Mouse (Mus musculus): Measurements from ENCODE around the gene Cmip. TPM values are rescaled to one million over a fixed set of nuclear protein-coding genes. Genes with fewer than 3 reads are reported as not detected.
A peak's percentile ranks its signal among the peaks of the same experiment; 100 is the strongest.

The Cmip gene
- polyA plus RNA-seq, 1 experiment from 2014 or later = 8.2 TPM

DNA sequence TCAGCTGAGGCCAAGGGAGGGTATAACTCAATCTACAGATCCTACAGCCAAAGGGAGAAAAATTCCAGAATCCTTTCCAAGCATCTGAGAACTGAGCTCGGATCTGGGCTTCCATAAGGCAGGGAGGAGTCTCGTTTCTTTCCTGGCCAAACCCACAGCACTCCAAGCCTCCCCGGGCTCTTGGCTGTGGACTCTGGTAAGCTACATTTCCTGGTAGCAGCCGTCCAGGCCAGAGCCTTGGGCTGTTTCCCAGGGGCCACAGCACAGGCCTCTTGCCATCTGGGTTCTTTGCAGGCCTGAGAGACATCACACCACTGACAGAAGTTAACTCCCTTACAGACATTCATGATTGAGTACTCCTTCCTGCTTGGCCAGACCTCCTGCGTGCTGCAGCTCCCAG lies 180.8 kb downstream of the Cmip start:
- H3K9me3 ChIP-seq (replicated peaks) = no peaks in the 10 kb centered on the region
- H3K27ac ChIP-seq = no peak overlapping the region
- H3K36me3 ChIP-seq = peaks cover 84% of the 10 kb centered on the region
- no peak overlapping the region for H3K4me3 ChIP-seq
- 79% methylated on average over 5 of the region's 5 CpGs for WGBS
- 0 out of 2 replicates have a peak, but pooled peaks cover 3% of the 10 kb centered on the region for H3K4me1 ChIP-seq
- no peak for DNase-seq (ENCODE audit: low spot score)
- H3K27me3 ChIP-seq (ENCODE audit: low read depth, poor library complexity, severe bottlenecking) = no peaks in the 10 kb centered on the region

DNA sequence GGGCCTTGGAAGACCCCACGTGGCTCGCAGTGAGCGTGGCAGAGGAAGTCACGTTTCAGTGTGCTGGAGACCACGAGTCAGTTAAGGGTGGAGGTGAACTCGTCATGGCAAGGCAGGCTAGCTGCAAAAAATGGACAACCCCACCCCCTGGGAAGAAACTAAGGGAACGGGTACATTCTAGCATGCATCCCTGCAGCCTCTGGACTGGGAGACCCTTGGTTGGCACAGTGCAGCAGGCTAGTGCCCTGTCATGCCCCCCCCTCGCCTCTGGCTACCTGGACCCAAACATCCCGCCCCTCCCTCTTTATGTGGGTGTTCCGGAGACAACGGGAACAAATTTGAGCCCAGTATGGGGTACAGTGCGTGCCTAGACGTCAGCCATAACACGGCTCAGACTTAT lies 183.5 kb downstream of the Cmip start:
- 94% methylated on average over 14 of the region's 14 CpGs for WGBS
- no peak overlapping the region for H3K27ac ChIP-seq
- H3K4me1 ChIP-seq = peaks cover 8% of the 10 kb centered on the region; the same call in 1 of the 2 replicates
- no peaks in the 10 kb centered on the region for H3K9me3 ChIP-seq (replicated peaks)
- H3K36me3 ChIP-seq = peaks cover 75% of the 10 kb centered on the region
- no peaks in the 10 kb centered on the region for H3K27me3 ChIP-seq (ENCODE audit: low read depth, poor library complexity, severe bottlenecking)
- no peak overlapping the region for H3K4me3 ChIP-seq
- DNase-seq (ENCODE audit: low spot score) = no peak

DNA sequence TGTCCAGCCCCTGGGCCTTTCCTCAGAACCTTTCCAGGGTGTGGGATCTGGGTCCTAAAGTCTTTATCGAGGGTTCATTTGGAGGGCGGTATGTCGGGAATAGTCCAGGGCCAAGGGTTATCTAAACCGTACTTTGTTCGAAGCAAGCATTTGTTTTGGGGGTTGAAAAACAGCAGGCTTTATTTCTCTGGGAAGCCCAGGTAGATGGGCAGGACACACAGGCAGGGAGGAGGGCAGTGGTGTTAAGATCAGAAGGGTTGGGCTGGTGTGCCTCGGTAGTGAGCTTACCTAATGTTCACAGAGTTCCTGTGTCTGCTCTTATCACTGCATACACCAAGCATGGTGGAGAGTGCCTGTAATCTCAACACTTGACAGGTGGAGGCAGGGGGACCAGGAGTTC lies 183.9 kb downstream of the Cmip start:
- 91% methylated on average over 6 of the region's 6 CpGs for WGBS
- H3K9me3 ChIP-seq (replicated peaks) = no peaks in the 10 kb centered on the region
- H3K36me3 ChIP-seq = peaks cover 74% of the 10 kb centered on the region
- peaks cover 12% of the 10 kb centered on the region for H3K4me1 ChIP-seq
- no peak overlapping the region for H3K4me3 ChIP-seq
- H3K27me3 ChIP-seq (ENCODE audit: low read depth, poor library complexity, severe bottlenecking) = no peaks in the 10 kb centered on the region
- H3K27ac ChIP-seq = no peak overlapping the region
- no peak for DNase-seq (ENCODE audit: low spot score)

DNA sequence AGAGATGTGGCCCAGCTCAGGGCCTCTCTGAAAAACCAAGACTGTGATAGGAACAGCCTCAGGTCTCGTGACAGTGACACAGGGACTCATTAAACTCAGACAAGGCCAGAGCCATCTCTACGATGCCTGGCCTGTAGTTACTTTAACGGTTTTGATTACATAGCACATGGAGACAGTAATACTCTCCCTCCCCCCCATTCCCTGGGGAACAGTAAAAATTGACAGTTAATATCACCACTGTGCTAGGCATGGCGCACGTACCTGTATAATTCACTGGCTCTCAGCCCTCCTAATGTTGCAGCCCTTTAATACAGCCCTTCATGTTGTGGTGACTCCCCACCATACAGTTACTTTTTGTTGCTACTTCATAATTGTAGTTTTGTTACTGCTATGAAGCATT lies 188.6 kb downstream of the Cmip start:
- peaks cover 24% of the 10 kb centered on the region for H3K4me1 ChIP-seq
- 81% methylated on average over 5 of the region's 5 CpGs for WGBS
- no peaks in the 10 kb centered on the region for H3K27me3 ChIP-seq (ENCODE audit: low read depth, poor library complexity, severe bottlenecking)
- H3K4me3 ChIP-seq = no peak overlapping the region
- H3K9me3 ChIP-seq (replicated peaks) = no peaks in the 10 kb centered on the region
- H3K27ac ChIP-seq = no peak overlapping the region
- no peak for DNase-seq (ENCODE audit: low spot score)
- H3K36me3 ChIP-seq = peaks cover 74% of the 10 kb centered on the region

- peaks cover 24% of the 10 kb centered on the region for H3K4me1 ChIP-seq
- no peak overlapping the region for H3K4me3 ChIP-seq
- DNase-seq (ENCODE audit: low spot score) = no peak
- WGBS = 48% methylated on average over 15 of the region's 15 CpGs
- no peaks in the 10 kb centered on the region for H3K9me3 ChIP-seq (replicated peaks)
- no peaks in the 10 kb centered on the region for H3K27me3 ChIP-seq (ENCODE audit: low read depth, poor library complexity, severe bottlenecking)
- H3K27ac ChIP-seq = peak overlapping the region; percentile 56
- peaks cover 77% of the 10 kb centered on the region for H3K36me3 ChIP-seq
Measured at GRCm38 (mm10) chr8:117446344-117446997, 189.6 kb downstream of the Cmip start.

DNA sequence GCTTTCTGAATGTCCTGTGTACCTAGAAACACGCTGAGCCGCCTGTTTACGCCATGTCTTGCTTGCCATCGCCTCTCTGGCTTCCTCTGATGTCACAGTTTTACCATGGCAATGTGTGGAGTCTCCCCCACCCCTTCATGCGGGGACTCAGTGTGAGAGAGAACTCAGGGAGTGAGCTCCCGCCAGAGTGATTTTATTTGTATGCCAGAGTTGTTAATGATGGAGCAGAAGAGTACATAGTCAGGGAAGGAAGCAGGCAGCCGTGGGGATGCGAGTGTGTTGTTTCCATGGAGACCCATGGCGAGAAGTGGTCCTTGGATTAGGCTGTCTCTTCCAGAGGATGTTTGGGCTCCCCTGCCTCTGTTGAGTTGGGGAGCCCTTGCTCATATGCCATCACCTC lies 194.2 kb downstream of the Cmip start:
- no peak overlapping the region for H3K27ac ChIP-seq
- H3K4me3 ChIP-seq = no peak overlapping the region
- H3K36me3 ChIP-seq = peaks cover 97% of the 10 kb centered on the region

DNA sequence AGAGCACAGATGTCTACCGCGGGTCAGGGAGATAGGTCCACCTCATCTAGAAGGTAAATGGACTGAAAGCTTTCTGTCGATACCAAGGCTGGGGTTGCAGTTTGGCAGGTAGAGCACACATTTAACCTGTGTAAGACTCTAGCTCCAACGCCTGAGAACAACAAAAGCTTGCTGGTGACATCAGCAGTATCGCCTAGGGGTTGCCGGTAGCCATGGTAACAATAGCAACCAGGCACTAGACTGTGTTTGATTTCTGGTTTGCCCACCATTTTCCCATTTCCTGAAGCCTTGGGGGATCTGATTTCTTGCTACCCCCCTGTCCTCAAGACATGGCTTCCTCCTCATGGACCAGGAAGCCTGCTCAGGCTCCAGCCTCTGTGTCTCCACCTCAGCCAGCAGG lies 197.1 kb downstream of the Cmip start:
- H3K36me3 ChIP-seq = peaks cover 90% of the 10 kb centered on the region
- H3K9me3 ChIP-seq (replicated peaks) = no peaks in the 10 kb centered on the region
- WGBS = 92% methylated on average over 6 of the region's 6 CpGs
- H3K27me3 ChIP-seq (ENCODE audit: low read depth, poor library complexity, severe bottlenecking) = no peaks in the 10 kb centered on the region
- no peak for DNase-seq (ENCODE audit: low spot score)
- peaks cover 15% of the 10 kb centered on the region for H3K4me1 ChIP-seq
- no peak overlapping the region for H3K4me3 ChIP-seq
- 0 out of 2 replicates have a peak overlapping the region, but pooled peaks have one; percentile 0 for H3K27ac ChIP-seq

More for the DNA sequence above, 194.2 kb downstream of the Cmip start:
- no peak for DNase-seq (ENCODE audit: low spot score)
- no peaks in the 10 kb centered on the region for H3K27me3 ChIP-seq (ENCODE audit: low read depth, poor library complexity, severe bottlenecking)
- WGBS = 88% methylated on average over 9 of the region's 9 CpGs
- H3K4me1 ChIP-seq = peaks cover 12% of the 10 kb centered on the region
- no peaks in the 10 kb centered on the region for H3K9me3 ChIP-seq (replicated peaks)

- peaks cover 21% of the 10 kb centered on the region for H3K4me1 ChIP-seq
- H3K9me3 ChIP-seq (replicated peaks) = no peaks in the 10 kb centered on the region
- 96% methylated on average over 14 of the region's 14 CpGs for WGBS
- peaks cover 88% of the 10 kb centered on the region for H3K36me3 ChIP-seq
- no peak overlapping the region for H3K4me3 ChIP-seq
- 0 out of 2 replicates have a peak overlapping the region, but pooled peaks have one; percentile 42 for H3K27ac ChIP-seq
- DNase-seq (ENCODE audit: low spot score) = no peak
- no peaks in the 10 kb centered on the region for H3K27me3 ChIP-seq (ENCODE audit: low read depth, poor library complexity, severe bottlenecking)
Measured at GRCm38 (mm10) chr8:117454516-117455116, 197.8 kb downstream of the Cmip start.

DNA sequence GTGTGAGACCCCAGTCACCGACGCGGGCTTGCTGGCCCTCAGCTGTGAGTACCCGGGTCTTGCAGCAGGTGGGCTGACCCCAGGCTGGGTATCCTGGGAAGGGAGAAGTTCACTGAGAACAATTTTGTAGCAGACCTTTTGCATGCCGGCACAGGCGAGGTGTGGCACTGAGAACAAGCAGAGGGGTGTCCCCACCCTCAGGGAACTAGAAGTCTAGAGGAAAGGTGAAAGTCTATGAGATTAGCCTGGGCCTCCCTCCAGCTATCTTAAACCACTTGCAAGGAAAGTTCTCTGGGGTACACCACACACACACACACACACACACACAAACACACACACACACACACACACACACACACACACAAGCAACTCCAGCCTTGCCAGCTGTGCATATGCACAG lies 198.8 kb downstream of the Cmip start:
- Histone ChIP-seq H3K36me3 (peaks cover 80% of the 10 kb centered on the region), H3K27ac (no peak overlapping the region), H3K4me3 (no peak overlapping the region), H3K4me1 (peaks cover 25% of the 10 kb centered on the region), H3K27me3 (ENCODE audit: low read depth, poor library complexity, severe bottlenecking) (no peaks in the 10 kb centered on the region), H3K9me3 (replicated peaks) (no peaks in the 10 kb centered on the region)
- no peak for DNase-seq (ENCODE audit: low spot score)
- WGBS = 94% methylated on average over 6 of the region's 6 CpGs

GRCm38 (mm10) chr8:117458440-117458839 lies 201.6 kb downstream of the Cmip start:
- Histone ChIP-seq H3K36me3 (peaks cover 54% of the 10 kb centered on the region), H3K27ac (peak overlapping the region; percentile 76), H3K4me3 (no peak overlapping the region), H3K9me3 (replicated peaks) (no peaks in the 10 kb centered on the region), H3K27me3 (ENCODE audit: low read depth, poor library complexity, severe bottlenecking) (no peaks in the 10 kb centered on the region), H3K4me1 (peaks cover 25% of the 10 kb centered on the region)
- WGBS = 50% methylated on average over 3 of the region's 5 CpGs
- no peak for DNase-seq (ENCODE audit: low spot score)

DNA sequence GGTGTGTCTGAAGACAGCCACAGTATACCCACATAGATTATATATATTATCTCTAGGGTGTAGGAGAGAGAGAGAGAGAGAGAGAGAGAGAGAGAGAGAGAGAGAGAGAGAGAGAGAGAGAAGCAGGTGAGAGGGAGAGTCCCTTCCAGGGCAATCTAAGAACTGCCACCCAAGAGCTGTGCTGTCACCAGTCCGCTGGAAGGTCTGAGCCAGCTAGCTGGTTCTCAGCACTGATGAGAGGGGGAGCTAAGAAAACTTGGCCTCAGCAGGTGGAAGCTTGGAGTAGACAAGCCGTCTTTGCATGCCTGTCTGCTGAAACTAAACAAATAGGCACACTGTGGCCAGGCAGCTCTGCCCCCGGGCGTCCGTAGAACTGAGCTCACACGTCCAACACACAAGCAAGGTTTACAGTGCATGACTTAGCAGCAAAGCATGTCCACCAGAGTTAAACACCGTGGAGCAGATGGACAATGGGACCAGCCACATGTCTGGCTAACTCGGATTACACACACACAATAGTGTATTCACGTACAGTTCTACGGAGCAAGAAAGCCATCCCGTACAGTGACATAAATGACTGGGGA lies 205.9 kb downstream of the Cmip start:
- no peak for DNase-seq (ENCODE audit: low spot score)

GRCm38 (mm10) chr8:117464525-117464924 lies 207.7 kb downstream of the Cmip start:
- Histone ChIP-seq H3K27me3 (ENCODE audit: low read depth, poor library complexity, severe bottlenecking) (no peaks in the 10 kb centered on the region), H3K4me3 (no peak overlapping the region), H3K9me3 (replicated peaks) (no peaks in the 10 kb centered on the region), H3K36me3 (peaks cover 4% of the 10 kb centered on the region), H3K27ac (no peak overlapping the region), H3K4me1 (peaks cover 7% of the 10 kb centered on the region)
- DNase-seq (ENCODE audit: low spot score) = no peak
- 96% methylated on average over 6 of the region's 6 CpGs for WGBS

More for the DNA sequence above, 205.9 kb downstream of the Cmip start:
- Histone ChIP-seq H3K4me1 (peaks cover 22% of the 10 kb centered on the region), H3K4me3 (no peak overlapping the region), H3K27ac (no peak overlapping the region), H3K36me3 (peaks cover 11% of the 10 kb centered on the region), H3K27me3 (ENCODE audit: low read depth, poor library complexity, severe bottlenecking) (no peaks in the 10 kb centered on the region), H3K9me3 (replicated peaks) (no peaks in the 10 kb centered on the region)
- WGBS = 87% methylated on average over 11 of the region's 11 CpGs

GRCm38 (mm10) chr8:117465250-117465649 lies 208.4 kb downstream of the Cmip start:
- peaks cover 11% of the 10 kb centered on the region for H3K4me1 ChIP-seq
- 58% methylated on average over 5 of the region's 5 CpGs for WGBS
- DNase-seq (ENCODE audit: low spot score) = peak; percentile 52

More at GRCm38 (mm10) chr8:117465250-117465649, 208.4 kb downstream of the Cmip start:
- Histone ChIP-seq H3K4me3 (no peak overlapping the region), H3K27ac (no peak overlapping the region), H3K36me3 (no peaks in the 10 kb centered on the region), H3K9me3 (replicated peaks) (no peaks in the 10 kb centered on the region), H3K27me3 (ENCODE audit: low read depth, poor library complexity, severe bottlenecking) (no peaks in the 10 kb centered on the region)

Data from limb, embryonic 10.5 days (tissue).